Mouse (Mus musculus) kidney, adult 18-20 months (tissue): Measurements from ENCODE around the gene Dhcr24.

Source experiments
- DNase-seq: peaks from one replicate; pipeline ENCODE4 v3.0.0; 2021

The Dhcr24 gene

GRCm38 (mm10) chr4:106562006-106562405 lies 1.2 kb downstream of the Dhcr24 start:
- DNase-seq = peak; percentile 32

DNA sequence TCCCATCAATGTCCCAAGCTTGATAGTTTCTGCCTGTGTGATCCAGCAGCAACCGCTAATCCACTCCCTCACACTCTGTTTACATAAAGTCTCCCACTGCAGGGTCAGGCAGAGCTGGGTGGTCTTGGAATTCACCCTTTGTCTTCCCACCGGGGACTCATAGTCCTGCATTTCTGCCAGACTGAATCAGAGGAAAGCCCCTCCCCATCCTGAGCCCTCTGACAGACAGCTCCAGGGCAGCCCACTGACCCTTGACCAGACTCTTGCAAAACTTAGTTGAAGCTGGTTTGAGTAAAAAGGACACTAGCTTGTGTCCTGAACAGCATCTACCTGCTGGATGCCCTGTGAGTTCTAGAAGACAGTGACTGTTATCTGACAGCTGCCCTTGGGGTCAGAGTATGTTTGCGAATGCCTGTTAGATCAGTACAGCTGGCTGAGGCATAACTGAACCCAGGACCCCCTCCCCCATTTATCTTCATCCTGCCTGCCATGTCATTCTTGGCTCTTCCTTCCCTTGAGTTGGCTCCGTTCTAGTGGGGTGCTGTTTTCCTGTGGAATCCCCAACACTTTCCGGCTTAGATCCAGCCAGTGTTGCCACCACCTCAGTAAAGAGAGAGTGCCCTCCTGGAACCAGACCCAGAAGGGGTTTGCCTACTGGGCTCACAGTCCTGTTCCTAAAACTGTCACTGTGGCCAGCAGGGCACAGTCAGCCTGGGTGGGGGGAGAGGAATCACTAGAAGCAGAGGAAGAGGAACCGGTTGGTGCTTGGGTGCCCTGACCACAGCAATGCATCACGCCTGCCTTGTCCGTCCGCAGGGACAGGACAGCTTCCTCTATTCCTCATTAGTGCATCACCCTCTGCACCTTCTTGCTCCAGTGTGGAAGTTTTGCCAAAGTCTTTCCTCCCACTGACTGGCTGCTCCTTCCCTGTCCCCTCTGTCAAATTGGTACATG lies 2.3 kb downstream of the Dhcr24 start:
- peak; percentile 56 for DNase-seq

DNA sequence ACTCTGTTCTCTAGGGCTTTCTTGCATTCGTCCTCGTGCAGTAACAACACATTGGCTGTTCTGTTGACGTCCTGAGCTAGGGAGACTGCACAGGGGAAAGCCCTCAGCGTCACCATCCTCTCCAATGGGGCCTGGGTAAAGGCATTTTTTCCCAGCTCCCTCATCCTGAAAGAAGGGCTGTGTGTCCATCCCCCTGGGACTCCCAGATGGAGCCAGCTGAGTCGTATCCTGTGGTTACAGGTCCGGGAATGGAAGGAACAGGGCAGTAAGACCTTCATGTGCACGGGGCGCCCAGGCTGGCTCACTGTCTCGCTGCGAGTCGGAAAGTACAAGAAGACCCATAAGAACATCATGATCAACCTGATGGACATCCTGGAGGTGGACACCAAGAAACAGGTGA lies 3.3 kb downstream of the Dhcr24 start:
- DNase-seq = no peak

- no peak for DNase-seq
These were observed 8.8 kb downstream of the Dhcr24 start for GRCm38 (mm10) chr4:106569680-106570079.

DNA sequence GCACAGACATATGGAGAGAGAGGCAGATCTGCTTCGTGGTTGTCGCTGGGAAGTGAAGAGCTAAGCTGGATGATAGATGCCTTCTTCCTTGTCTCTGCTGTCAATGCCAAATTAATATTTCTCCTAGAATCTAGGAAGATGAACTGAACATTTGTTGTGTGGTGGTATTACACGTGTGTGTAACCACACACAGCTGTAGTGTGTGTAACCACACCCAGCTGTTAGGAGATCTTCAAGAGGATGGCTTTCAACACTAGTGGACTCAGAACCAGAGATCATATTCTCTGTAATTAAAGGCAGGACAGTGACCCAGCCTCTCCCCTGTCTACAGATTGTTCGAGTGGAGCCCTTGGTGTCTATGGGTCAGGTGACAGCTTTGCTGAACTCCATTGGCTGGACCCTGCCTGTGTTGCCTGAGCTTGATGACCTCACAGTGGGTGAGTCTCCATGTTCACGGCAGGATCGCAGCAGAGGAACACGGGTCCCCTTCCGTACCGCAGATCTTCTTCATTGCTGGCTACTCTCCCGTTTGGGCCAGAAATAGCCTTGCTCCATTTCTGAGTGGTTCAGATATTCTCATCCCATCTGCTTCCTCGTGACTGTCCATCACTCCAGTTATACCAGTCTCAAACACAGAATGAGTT lies 10.4 kb downstream of the Dhcr24 start:
- no peak for DNase-seq

GRCm38 (mm10) chr4:106575022-106575421 lies 14.2 kb downstream of the Dhcr24 start:
- DNase-seq = no peak

DNA sequence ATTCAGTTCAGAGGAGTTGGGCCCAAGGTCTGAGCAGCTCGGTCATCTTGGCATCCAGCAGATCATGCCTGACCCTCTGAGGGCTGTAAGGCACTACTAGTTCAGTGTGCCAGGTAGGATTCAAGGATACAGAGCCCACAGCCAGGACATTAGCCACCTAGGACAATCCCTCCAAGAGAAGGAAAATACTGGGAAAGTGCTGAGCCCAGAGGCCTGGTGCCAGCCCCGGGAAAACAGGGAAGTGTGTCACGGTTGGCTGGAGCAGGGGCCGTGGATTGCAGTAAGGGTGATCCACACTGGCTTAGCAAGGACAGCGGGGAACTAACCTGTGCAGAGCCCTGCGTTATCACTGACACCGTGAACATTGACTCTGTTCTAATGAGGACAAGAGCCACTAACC lies 16.7 kb downstream of the Dhcr24 start:
- DNase-seq = peak; percentile 66

DNA sequence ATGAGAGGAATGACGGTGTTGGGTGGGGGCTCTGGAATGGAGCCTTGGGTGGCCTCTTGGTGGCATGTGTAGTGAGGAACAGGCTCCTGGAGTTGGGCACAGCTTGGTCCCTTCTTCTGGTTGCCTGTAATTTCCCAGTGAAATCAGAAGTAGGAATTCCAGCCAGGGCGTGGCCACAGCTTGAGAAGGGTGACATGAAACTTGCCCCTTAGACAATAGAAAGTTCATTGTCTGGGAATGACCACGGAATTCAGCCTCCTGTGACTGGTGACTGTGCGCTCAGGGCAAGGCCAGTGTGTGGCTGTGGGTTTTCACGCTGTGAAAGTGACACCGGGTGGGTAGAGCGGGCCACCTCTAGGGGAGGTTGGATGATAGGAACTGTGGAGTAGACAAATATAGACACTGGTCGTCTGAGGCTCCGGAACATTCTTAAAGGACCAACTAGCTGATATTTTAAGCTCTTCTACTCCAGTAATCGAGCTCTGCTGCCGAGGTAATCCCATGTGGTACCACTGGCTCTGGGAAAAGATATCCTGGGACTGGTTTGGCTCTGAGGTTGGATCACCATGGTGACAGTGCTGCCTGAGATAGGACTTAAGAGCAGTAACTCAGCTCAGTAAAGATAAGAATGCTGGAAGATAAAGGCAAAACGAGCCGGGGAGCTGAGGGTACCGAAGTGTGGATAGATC lies 20.5 kb downstream of the Dhcr24 start:
- no peak for DNase-seq

GRCm38 (mm10) chr4:106581865-106582204 lies 21.0 kb downstream of the Dhcr24 start:
- no peak for DNase-seq

DNA sequence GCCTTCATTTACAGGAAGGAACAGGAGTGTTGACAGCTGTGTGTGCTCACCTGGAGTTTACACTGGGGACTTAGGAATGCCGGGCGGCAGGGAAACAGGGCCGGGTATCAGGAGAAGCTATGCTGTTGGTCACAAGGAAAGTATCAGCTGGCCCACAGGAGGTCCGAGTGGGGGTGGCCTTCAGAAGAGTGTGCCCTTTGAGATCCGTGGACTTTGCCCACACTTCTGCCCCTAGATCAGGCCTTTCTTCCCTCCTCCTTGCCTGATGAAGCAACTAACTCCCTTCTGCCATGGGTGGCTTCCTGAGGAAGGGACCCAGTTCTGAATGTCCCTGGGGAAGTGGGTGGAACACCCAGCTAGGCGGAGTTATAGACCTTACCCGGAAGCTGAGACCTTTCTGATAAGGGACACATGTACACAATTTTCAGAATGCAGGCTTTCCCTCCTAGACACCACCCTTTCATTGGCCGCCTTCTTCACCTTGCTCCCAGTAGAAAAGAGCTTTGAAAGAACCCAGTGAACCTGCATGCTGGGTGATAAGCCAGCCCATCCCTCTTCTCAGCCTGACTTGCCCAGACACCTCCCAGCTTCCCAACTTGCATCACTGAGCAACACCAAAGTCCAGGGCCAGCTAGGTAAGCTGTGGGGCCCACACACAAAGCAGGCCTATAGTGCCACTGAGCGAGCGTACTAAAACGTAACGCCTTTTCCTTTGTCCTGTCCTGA lies 21.8 kb downstream of the Dhcr24 start:
- DNase-seq = peak; percentile 70

- no peak for DNase-seq
These were observed 23.8 kb downstream of the Dhcr24 start for GRCm38 (mm10) chr4:106584665-106585064.

- peak; percentile 72 for DNase-seq
These were observed 26.2 kb downstream of the Dhcr24 start for GRCm38 (mm10) chr4:106587075-106587474.

GRCm38 (mm10) chr4:106590142-106590541 lies 29.3 kb downstream of the Dhcr24 start:
- peak; percentile 23 for DNase-seq

- no peak for DNase-seq
These were observed 30.0 kb downstream of the Dhcr24 start for GRCm38 (mm10) chr4:106590871-106591270.

GRCm38 (mm10) chr4:106593636-106594035 lies 32.8 kb downstream of the Dhcr24 start:
- no peak for DNase-seq

GRCm38 (mm10) chr4:106596200-106596599 lies 35.4 kb downstream of the Dhcr24 start:
- DNase-seq = no peak

DNA sequence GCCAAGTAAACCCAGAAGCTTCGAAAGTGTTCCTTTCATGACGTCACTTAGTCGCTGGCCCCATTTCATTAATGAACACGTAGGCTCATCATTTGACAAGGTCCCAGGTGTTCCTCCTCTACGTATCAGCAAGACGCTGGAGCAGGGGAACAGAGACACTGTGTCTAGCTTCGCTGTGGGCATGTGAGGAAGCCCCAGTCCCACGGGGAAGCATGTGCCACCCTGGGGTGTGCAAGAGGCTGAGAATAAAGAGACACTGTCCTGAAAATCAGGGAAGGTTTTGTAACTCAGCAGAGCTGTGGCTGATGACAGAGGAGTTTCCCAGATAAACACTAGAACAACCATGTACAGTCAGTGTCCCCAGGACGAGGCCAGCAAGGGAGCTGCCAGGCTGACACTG lies 36.2 kb downstream of the Dhcr24 start:
- no peak for DNase-seq

DNA sequence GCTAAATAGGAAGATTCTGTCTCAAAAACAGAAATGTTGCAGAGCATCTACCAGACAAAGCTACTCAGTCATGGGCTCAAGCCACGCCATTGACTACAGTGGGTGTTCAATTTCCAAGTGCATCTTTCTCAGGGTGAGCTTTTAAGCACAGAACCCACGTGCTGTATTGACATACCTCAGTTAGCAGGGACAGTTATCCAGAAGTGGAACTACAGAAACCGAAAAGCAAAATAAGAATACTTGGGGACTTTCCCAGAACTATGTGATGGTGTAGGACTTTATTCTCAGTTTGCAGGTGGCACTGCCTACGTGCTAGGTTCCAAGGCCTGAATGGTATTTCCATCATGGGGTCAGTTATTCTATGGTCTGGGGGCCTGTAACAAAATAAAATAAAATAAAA lies 36.9 kb downstream of the Dhcr24 start:
- no peak for DNase-seq

GRCm38 (mm10) chr4:106599415-106599814 lies 38.6 kb downstream of the Dhcr24 start:
- no peak for DNase-seq

DNA sequence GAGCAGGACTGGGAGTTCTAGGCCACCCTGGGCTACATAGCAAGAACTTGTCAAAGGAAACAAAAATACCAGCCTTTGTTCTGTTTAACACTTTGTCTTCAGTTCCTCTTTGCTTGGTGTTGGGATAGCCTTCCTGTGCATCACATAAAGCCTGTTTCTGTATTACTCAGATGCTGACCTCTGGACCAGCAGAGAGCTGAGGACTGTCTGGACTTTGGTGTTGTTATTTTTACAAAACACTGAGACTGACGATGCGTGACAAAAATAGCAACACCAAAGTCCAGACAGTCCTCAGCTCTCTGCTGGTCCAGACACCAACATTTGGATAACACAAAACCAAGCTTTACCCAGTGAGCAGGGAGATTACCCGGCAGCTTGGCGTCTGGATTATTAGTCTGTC lies 39.9 kb downstream of the Dhcr24 start:
- DNase-seq = no peak

GRCm38 (mm10) chr4:106606639-106607554 lies 46.1 kb downstream of the Dhcr24 start:
- DNase-seq = no peak

- DNase-seq = no peak
These were observed 47.1 kb downstream of the Dhcr24 start for GRCm38 (mm10) chr4:106607905-106608304.
